Mouse (Mus musculus): ENCODE measurements around the gene Gm42742.

Gene Gm42742

DNA sequence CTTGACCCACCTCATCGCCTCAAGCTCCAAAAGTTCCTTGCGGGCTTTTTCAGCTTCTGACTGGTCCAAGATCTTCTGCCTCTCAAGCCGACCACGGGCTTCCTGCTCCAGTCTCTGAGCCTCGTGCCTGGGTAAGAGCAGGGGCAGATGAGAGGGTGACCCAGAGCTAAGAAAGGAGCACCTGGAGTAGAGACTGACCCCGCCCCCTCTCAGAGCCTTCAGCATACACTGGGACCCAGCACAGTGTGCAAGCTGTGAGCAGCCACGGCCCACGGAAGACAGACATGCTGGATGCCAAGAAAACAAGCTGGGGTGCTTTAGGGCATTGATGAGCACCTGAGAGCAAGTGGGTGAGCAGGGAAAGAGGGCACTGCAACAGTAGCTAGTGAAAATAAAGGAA lies 32.1 kb downstream of the Gm42742 start:
- POLR2A ChIA-PET = interaction anchor here in 3 of 4 experiments (0.5 to 2.2 kb wide), 28 partner anchors 9 to 253 kb away, joined by 3 to 11 read pairs (median 4); partner anchors contain the start of genes Pagr1a (in 2 of the 3), Ino80e (in 1 of the 3), Maz (in 1 of the 3) and Pagr1b (in 1 of the 3)
- CTCF ChIA-PET = interaction anchor here in 2 of 4 experiments (1.3 to 2.0 kb wide), 4 partner anchors 12 to 168 kb away, joined by 3 to 8 read pairs (median 5); partner anchors contain the start of genes Pagr1a (in 1 of the 2) and Pagr1b (in 1 of the 2)

- POLR2A ChIA-PET = interaction anchor here in 3 of 4 experiments (0.5 to 1.8 kb wide), 8 partner anchors 10 to 414 kb away, joined by 3 to 5 read pairs (median 3); partner anchors contain the start of genes Asphd1 (in 1 of the 3), Maz (in 1 of the 3) and Sez6l2 (in 1 of the 3)
- CTCF ChIA-PET = interaction anchor here in 1 of 4 experiments (0.9 to 1.3 kb wide), 2 partner anchors 31 to 118 kb away, joined by 3 to 4 read pairs; partner anchors contain the start of genes Pagr1a and Pagr1b
Measured at GRCm38 (mm10) chr7:126986319-126986718, 34.6 kb downstream of the Gm42742 start.

- POLR2A ChIA-PET = interaction anchor here (0.6 to 1.8 kb wide), 8 partner anchors 8 to 123 kb away, joined by 3 to 5 read pairs (median 3); partner anchors contain the start of genes Asphd1 (in 1 of the 4), Hirip3 (in 1 of the 4), Ino80e (in 1 of the 4) and Sez6l2 (in 1 of the 4)
- CTCF ChIA-PET = interaction anchor here in 3 of 4 experiments (0.6 kb wide), 4 partner anchors 8 to 343 kb away, joined by 3 to 5 read pairs (median 3); no protein-coding TSS in a partner anchor
Measured at GRCm38 (mm10) chr7:126984667-126985444, 36.0 kb downstream of the Gm42742 start.

- CTCF ChIA-PET = no interaction called here
- POLR2A ChIA-PET = interaction anchor here in 1 of 4 experiments (0.5 kb wide), 1 partner anchor 55 kb away, joined by 5 read pairs; no protein-coding TSS in a partner anchor
Measured at GRCm38 (mm10) chr7:126983113-126983512, 37.8 kb downstream of the Gm42742 start.

GRCm38 (mm10) chr7:126982054-126982453 lies 38.8 kb downstream of the Gm42742 start:
- POLR2A ChIA-PET = interaction anchor here in 2 of 4 experiments (0.5 to 0.6 kb wide), 2 partner anchors 130 to 205 kb away, joined by 3 to 7 read pairs; no protein-coding TSS in a partner anchor
- CTCF ChIA-PET = interaction anchor here in 1 of 4 experiments (0.6 kb wide), 1 partner anchor 23 kb away, joined by 4 read pairs; no protein-coding TSS in a partner anchor

DNA sequence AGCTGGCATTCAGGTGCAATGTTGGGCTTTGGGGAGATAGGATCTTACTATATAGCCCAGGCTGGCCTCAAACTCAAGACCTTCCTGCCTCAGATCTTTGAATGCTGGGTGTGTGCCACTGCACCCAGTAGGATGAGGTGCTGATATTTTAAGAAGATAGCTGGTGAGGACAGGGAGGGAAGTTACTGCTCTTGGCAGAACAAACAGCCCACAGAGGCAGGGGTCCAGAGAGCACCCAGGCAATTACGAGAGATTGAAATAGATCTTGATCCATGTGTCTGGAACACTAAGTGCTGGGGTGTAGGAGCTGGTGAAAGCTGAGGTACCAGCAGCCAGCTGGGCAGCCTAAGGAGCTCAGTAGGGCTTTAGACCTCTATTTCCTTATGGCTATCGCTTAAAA lies 39.3 kb downstream of the Gm42742 start:
- POLR2A ChIA-PET = interaction anchor here in 2 of 4 experiments (0.5 to 1.6 kb wide), 3 partner anchors 19 to 206 kb away, joined by 3 to 7 read pairs (median 3); no protein-coding TSS in a partner anchor
- CTCF ChIA-PET = interaction anchor here in 1 of 4 experiments (0.6 kb wide), 1 partner anchor 24 kb away, joined by 4 read pairs; no protein-coding TSS in a partner anchor

GRCm38 (mm10) chr7:126978841-126979240 lies 42.1 kb downstream of the Gm42742 start:
- CTCF ChIA-PET = interaction anchor here in 2 of 4 experiments (0.6 to 1.4 kb wide), 2 partner anchors 146 to 147 kb away, joined by 3 to 5 read pairs; no protein-coding TSS in a partner anchor
- POLR2A ChIA-PET = interaction anchor here in 1 of 4 experiments (0.5 to 1.0 kb wide), 2 partner anchors 9 to 10 kb away, joined by 3 to 6 read pairs; no protein-coding TSS in a partner anchor

DNA sequence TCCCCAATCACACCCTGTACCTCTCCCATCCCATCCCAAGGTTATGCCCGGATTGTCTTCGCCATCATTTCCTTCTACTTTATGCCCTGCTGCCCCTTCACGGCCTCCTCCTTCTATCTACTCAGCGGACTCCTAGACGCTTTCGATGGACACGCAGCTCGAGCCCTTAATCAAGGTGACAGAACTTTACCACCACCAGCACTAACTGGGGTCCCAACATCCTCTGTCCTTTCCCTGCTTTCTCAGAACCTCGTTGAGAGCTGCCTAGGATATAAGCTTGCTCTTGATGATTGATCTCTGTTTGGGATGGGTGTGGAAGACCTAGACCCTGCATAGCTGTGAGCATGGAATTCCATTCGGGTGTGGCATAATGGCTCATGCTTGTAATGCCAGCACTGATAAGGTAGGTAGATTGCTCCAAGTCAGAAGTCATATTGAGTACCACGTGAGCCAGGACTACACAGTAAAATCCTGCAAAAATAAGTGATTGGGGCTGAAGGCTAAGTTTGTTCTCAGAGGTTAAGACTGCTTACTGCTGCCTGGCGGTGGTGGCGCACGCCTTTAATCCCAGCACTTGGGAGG lies 43.9 kb downstream of the Gm42742 start:
- CTCF ChIA-PET = interaction anchor here in 3 of 4 experiments (0.5 to 1.3 kb wide), 3 partner anchors 8 to 197 kb away, joined by 3 to 5 read pairs (median 5); no protein-coding TSS in a partner anchor
- POLR2A ChIA-PET = interaction anchor here (0.7 to 2.3 kb wide), 37 partner anchors 9 to 500 kb away, joined by 3 to 13 read pairs (median 4); partner anchors contain the start of genes Mvp (in 2 of the 4), Taok2 (in 2 of the 4), Hirip3 (in 1 of the 4) and Ino80e (in 1 of the 4)

- ChIA-PET POLR2A (interaction anchor here (0.7 to 2.3 kb wide), 38 partner anchors 9 to 499 kb away, joined by 3 to 13 read pairs (median 4); partner anchors contain the start of genes Mvp (in 2 of the 4), Taok2 (in 2 of the 4), Hirip3 (in 1 of the 4) and Ino80e (in 1 of the 4)), CTCF (interaction anchor here in 2 of 4 experiments (0.7 to 1.3 kb wide), 2 partner anchors 12 to 196 kb away, joined by 3 to 5 read pairs; no protein-coding TSS in a partner anchor)
Measured at GRCm38 (mm10) chr7:126975950-126976866, 44.7 kb downstream of the Gm42742 start, which contains the start of gene Cdiptos. Gene Cdiptos, minus strand, starts transcription at chr7:126976098.

DNA sequence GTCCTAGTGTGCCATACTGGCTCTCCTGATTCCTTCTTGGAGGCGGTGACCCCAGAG lies 45.2 kb downstream of the Gm42742 start, which contains the start of gene Cdipt:
TSS of gene Cdipt (plus strand) at position 22 of the 57 bp plus-strand sequence.
- ChIA-PET CTCF (no interaction called here), POLR2A (interaction anchor here in 1 of 4 experiments (1.0 to 1.2 kb wide), 2 partner anchors 46 to 156 kb away, joined by 3 read pairs; no protein-coding TSS in a partner anchor)

DNA sequence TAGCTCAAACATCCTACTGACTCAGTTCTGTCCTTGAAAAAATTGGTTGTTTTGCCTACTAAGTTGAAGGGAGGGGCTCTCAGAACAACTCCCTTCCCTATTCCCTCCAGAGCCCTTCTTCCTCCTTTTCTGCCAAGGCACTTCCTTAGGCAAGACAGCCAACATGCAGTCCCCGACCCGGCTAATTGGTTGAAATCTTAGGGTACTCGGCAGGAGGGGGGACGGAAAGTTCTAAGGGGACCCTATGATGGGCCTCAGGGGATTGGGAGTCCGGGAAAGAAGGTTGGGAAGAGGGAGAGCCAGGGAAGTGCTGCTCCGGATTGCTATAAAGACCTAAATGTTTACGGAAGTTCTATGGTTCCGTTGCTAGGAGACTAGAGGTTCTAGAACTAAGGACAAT lies 45.4 kb downstream of the Gm42742 start:
- POLR2A ChIA-PET = interaction anchor here in 1 of 4 experiments (0.7 to 1.6 kb wide), 4 partner anchors 46 to 176 kb away, joined by 3 to 5 read pairs (median 4); no protein-coding TSS in a partner anchor

DNA sequence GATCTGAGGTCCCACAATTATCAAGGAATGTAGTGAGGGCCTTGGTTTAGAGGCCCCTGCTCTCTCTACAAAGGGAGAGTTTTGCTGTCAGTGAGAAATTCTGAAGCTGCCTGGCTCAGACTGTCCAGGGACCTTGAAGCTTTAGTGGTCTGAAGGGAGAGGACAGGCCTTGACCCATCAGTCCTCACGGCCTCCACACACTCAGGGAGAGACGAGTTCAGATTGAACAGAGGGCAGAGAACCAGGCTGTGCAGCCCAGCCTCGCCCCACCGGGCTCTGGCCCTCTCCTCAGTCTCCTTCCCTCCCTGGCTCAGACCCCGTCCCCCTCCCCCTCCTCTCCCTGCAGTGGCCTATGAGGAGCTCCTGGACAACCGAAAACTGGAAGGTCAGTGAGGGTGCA lies 53.5 kb downstream of the Gm42742 start:
- CTCF ChIA-PET = interaction anchor here in 1 of 4 experiments (0.6 kb wide), 1 partner anchor 187 kb away, joined by 3 read pairs; no protein-coding TSS in a partner anchor
- POLR2A ChIA-PET = interaction anchor here in 1 of 4 experiments (0.8 to 1.5 kb wide), 3 partner anchors 16 to 45 kb away, joined by 3 to 4 read pairs (median 3); partner anchors contain the start of gene Tmem219

More for the DNA sequence above, 45.4 kb downstream of the Gm42742 start:
- CTCF ChIA-PET = interaction anchor here in 1 of 4 experiments (0.7 kb wide), 1 partner anchor 86 kb away, joined by 3 read pairs; no protein-coding TSS in a partner anchor

GRCm38 (mm10) chr7:126965568-126965967 lies 55.3 kb downstream of the Gm42742 start:
- ChIA-PET CTCF (interaction anchor here in 2 of 4 experiments (0.6 to 1.0 kb wide), 5 partner anchors 19 to 378 kb away, joined by 3 read pairs; no protein-coding TSS in a partner anchor), POLR2A (interaction anchor here in 2 of 4 experiments (0.7 to 2.2 kb wide), 3 partner anchors 11 to 186 kb away, joined by 3 to 7 read pairs (median 6); partner anchors contain the start of genes Asphd1 (in 1 of the 2) and Sez6l2 (in 1 of the 2))

Data from embryonic stem cell, embryonic (primary cell).